9 mouse cellular contexts compared by ENCODE assay signal in genomic region chrX:152676357-152676756, GRCm38 (mm10).
A peak's percentile ranks its signal among the peaks of the same experiment; 100 is the strongest.
DNase-seq lines count a peak whose midpoint lies in the region; ATAC-seq and TF ChIP-seq lines count a peak whose summit lies in the region.
"Had no signal": no experiment of that assay in that cellular context is flagged by ENCODE, and none has a peak within 500 bp of the region (broad histone marks: within the 10 kb centered on the region; RNA-seq: fewer than 3 reads in every experiment).

No protein-coding gene starts in this region.

- H3K4me2 ChIP-seq in hindbrain, embryonic 11.5 days (replicated peaks; ENCODE audit: low read depth, low read length): no peak overlapping the region
- H3K4me2 ChIP-seq in hindbrain, embryonic 12.5 days (replicated peaks): no peak overlapping the region
- H3K4me2 ChIP-seq: neural tube, embryonic 13.5 days had no signal

- no peak for ATAC-seq in hindbrain, embryonic 11.5 days (ENCODE audit: low FRiP score)
- no peak for ATAC-seq in hindbrain, embryonic 12.5 days (ENCODE audit: low FRiP score)

- DNase-seq in hindbrain, embryonic 11.5 days (ENCODE audit: low spot score): peak; percentile 29
- no peak for DNase-seq in ES-E14 (ENCODE audit: low read depth, low spot score)
- DNase-seq in lung, postnatal 10 days: peak; percentile 8
- DNase-seq in natural killer cell, adult 2 months (ENCODE audit: low spot score in 2 of 2): no peak
- no peak for DNase-seq in heart, embryonic 10.5 days (ENCODE audit: low spot score)
- DNase-seq in urinary bladder, postnatal 14 days (ENCODE audit: low spot score): no peak

- H3K4me3 ChIP-seq in hindbrain, embryonic 11.5 days (ENCODE audit: low read depth, low read length): no peak overlapping the region
- no peak overlapping the region for H3K4me3 ChIP-seq in hindbrain, embryonic 12.5 days
- H3K4me3 ChIP-seq in ES-E14 (ENCODE audit: insufficient read depth in 1 of 2, low read depth in 1 of 2, low read length in 2 of 2, poor library complexity in 1 of 2, severe bottlenecking in 1 of 2): no peak overlapping the region
- H3K4me3 ChIP-seq in cortical plate, adult 2 months (ENCODE audit: insufficient read depth, low read length): no peak overlapping the region
- H3K4me3 ChIP-seq in heart, embryonic 10.5 days: no peak overlapping the region
- H3K4me3 ChIP-seq: neural tube, embryonic 13.5 days had no signal

- in situ Hi-C loops in ES-E14 (cut with MboI; ENCODE audit: low sequenced_read_pairs in 2 of 2, unreplicated experiment in 2 of 2): no loop called here

- peak; percentile 48; the same call in 1 of the 2 replicates for TF ChIP-seq CTCF in cortical plate, adult 2 months (IDR thresholded peaks at IDR 0.05; ENCODE audit: extremely low read depth, insufficient read depth, low read length)

- no peak overlapping the region for H3K27ac ChIP-seq in hindbrain, embryonic 11.5 days (ENCODE audit: low read depth, low read length)
- H3K27ac ChIP-seq in hindbrain, embryonic 12.5 days: no peak overlapping the region
- H3K27ac ChIP-seq in ES-E14 (ENCODE audit: insufficient read depth, low read depth, low read length, poor library complexity, severe bottlenecking): no peak overlapping the region
- no peak overlapping the region for H3K27ac ChIP-seq in cortical plate, adult 2 months (ENCODE audit: insufficient read depth, low read length)
- no peak overlapping the region for H3K27ac ChIP-seq in heart, embryonic 10.5 days
- H3K27ac ChIP-seq: neural tube, embryonic 13.5 days had no signal

- no peaks in the 10 kb centered on the region for H3K9me3 ChIP-seq in hindbrain, embryonic 11.5 days (ENCODE audit: control insufficient read depth, low read length)
- no peaks in the 10 kb centered on the region for H3K9me3 ChIP-seq in hindbrain, embryonic 12.5 days (replicated peaks)
- H3K9me3 ChIP-seq in ES-E14 (ENCODE audit: control insufficient read depth, insufficient read depth, low read depth, low read length): no peaks in the 10 kb centered on the region
- H3K9me3 ChIP-seq in heart, embryonic 10.5 days: no peaks in the 10 kb centered on the region
- H3K9me3 ChIP-seq: neural tube, embryonic 13.5 days had no signal

- no peaks in the 10 kb centered on the region for H3K4me1 ChIP-seq in hindbrain, embryonic 11.5 days (replicated peaks; ENCODE audit: control insufficient read depth, insufficient read depth, low read length)
- no peaks in the 10 kb centered on the region for H3K4me1 ChIP-seq in hindbrain, embryonic 12.5 days
- no peaks in the 10 kb centered on the region; a peak in 1 of 4 replicates for H3K4me1 ChIP-seq in ES-E14 (ENCODE audit: control insufficient read depth in 2 of 2, insufficient read depth in 2 of 2, low read length in 2 of 2, poor library complexity in 1 of 2)
- H3K4me1 ChIP-seq in cortical plate, adult 2 months (ENCODE audit: control insufficient read depth, insufficient read depth, low read length): no peaks in the 10 kb centered on the region
- H3K4me1 ChIP-seq in heart, embryonic 10.5 days: 0 out of 2 replicates have a peak, but pooled peaks cover 3% of the 10 kb centered on the region
- H3K4me1 ChIP-seq: neural tube, embryonic 13.5 days had no signal

- TF ChIP-seq POLR2A in cortical plate, adult 2 months (IDR thresholded peaks at IDR 0.05; ENCODE audit: extremely low read depth, insufficient read depth, low read length): no peak

- H3K27me3 ChIP-seq in hindbrain, embryonic 11.5 days (ENCODE audit: control insufficient read depth, insufficient read depth, low read length): no peaks in the 10 kb centered on the region; the same call in 1 of the 2 replicates
- H3K27me3 ChIP-seq in hindbrain, embryonic 12.5 days: peaks cover 23% of the 10 kb centered on the region
- H3K27me3 ChIP-seq in heart, embryonic 10.5 days (ENCODE audit: insufficient read depth, poor library complexity, severe bottlenecking): no peaks in the 10 kb centered on the region; the same call in 1 of the 2 replicates

- no peak overlapping the region for H3K9ac ChIP-seq in hindbrain, embryonic 11.5 days (ENCODE audit: low read depth, low read length)
- H3K9ac ChIP-seq in hindbrain, embryonic 12.5 days: no peak overlapping the region
- no peak overlapping the region for H3K9ac ChIP-seq in ES-E14 (ENCODE audit: insufficient read depth, low read depth, low read length, poor library complexity, severe bottlenecking)
- H3K9ac ChIP-seq: neural tube, embryonic 13.5 days had no signal

- WGBS in hindbrain, embryonic 11.5 days: 52% methylated on average over 3 of the region's 3 CpGs
- WGBS in hindbrain, embryonic 12.5 days: 58% methylated on average over 3 of the region's 3 CpGs
- 48% methylated on average over 3 of the region's 3 CpGs for WGBS in heart, embryonic 10.5 days

- H3K36me3 ChIP-seq in hindbrain, embryonic 11.5 days (ENCODE audit: control insufficient read depth, insufficient read depth, low read length): no peaks in the 10 kb centered on the region
- no peaks in the 10 kb centered on the region for H3K36me3 ChIP-seq in hindbrain, embryonic 12.5 days
- H3K36me3 ChIP-seq in ES-E14 (ENCODE audit: control insufficient read depth, insufficient read depth, low read length, poor library complexity, severe bottlenecking): no peaks in the 10 kb centered on the region
- H3K36me3 ChIP-seq in heart, embryonic 10.5 days: no peaks in the 10 kb centered on the region
- H3K36me3 ChIP-seq: neural tube, embryonic 13.5 days had no signal

TF ChIP-seq in ES-E14, 5 proteins besides CTCF, POLR2A, EP300 and RAD21:
- TF ChIP-seq HCFC1 (IDR thresholded peaks at IDR 0.05; ENCODE audit: borderline replicate concordance, insufficient read depth, low read length) (no peak), ZC3H11A (IDR thresholded peaks at IDR 0.05; ENCODE audit: borderline replicate concordance, low read depth, low read length) (peak; percentile 50; the same call in 1 of the 2 replicates), ZNF384 (IDR thresholded peaks at IDR 0.05; ENCODE audit: low read depth, low read length) (no peak)
TF ChIP-seq in ES-E14: peak in this region for 1.

Comparison
In these comparisons a context has a peak if more than half of its experiments do, and no peak if none do; other contexts are left out.
1. DNase-seq: peak in hindbrain, embryonic 11.5 days (single experiment) and lung, postnatal 10 days (single experiment); none in ES-E14 (single experiment), natural killer cell, adult 2 months (0 of 2), heart, embryonic 10.5 days (single experiment) and urinary bladder, postnatal 14 days (single experiment).